Mouse (Mus musculus) kidney, postnatal 36 days (tissue): ENCODE data around the gene Tmx2.
"Not testable (repeated sequence)": the region's sequence is repeated elsewhere in the genome, so short reads cannot be mapped to it uniquely, and the experiment has no call there.

Experiments
- DNase-seq, 2 experiments: peaks; one replicate each; pipeline ENCODE4 v3.0.0; 2021 to 2022; ENCODE audit warnings: mixed read lengths in 2 of 2

Gene Tmx2

GRCm38 (mm10) chr2:84682605-84683183 lies 3.8 kb upstream of the Tmx2 start:
- DNase-seq: no peak

GRCm38 (mm10) chr2:84677968-84678880 lies 716 bp downstream of the Tmx2 start, which contains the start of the genes Gm28635 and Med19:
Gm28635 (minus strand) TSS chr2:84678041.
Med19 (plus strand) TSS chr2:84678402.
- peak; percentile 94 to 99 for DNase-seq

- DNase-seq: peak; percentile 11 to 73
These were observed 1.5 kb downstream of the Tmx2 start for GRCm38 (mm10) chr2:84677270-84677967.

GRCm38 (mm10) chr2:84671535-84671934 lies 7.4 kb downstream of the Tmx2 start:
- DNase-seq: not testable (repeated sequence)

GRCm38 (mm10) chr2:84670569-84670933 lies 8.4 kb downstream of the Tmx2 start, which contains the start of gene Selenoh:
Selenoh (minus strand) TSS chr2:84670770.
- peak; percentile 87 to 89 for DNase-seq

GRCm38 (mm10) chr2:84669828-84670568 lies 8.9 kb downstream of the Tmx2 start:
- DNase-seq: peak in 1 of 2 experiments; percentile 54

- DNase-seq: peak; percentile 41 to 55
These were observed 12.9 kb downstream of the Tmx2 start for GRCm38 (mm10) chr2:84666081-84666480.

- peak; percentile 58 to 84 for DNase-seq
These were observed 16.1 kb downstream of the Tmx2 start for GRCm38 (mm10) chr2:84662866-84663265.

GRCm38 (mm10) chr2:84660253-84660652 lies 18.7 kb downstream of the Tmx2 start:
- DNase-seq: peak; percentile 68 to 79

GRCm38 (mm10) chr2:84658806-84659205 lies 20.1 kb downstream of the Tmx2 start, which contains the start of gene Btbd18:
Btbd18 (plus strand) TSS chr2:84659079.
- DNase-seq: no peak

- DNase-seq: no peak
These were observed 23.1 kb downstream of the Tmx2 start for GRCm38 (mm10) chr2:84655864-84656263.

- DNase-seq: no peak
These were observed 25.6 kb downstream of the Tmx2 start for GRCm38 (mm10) chr2:84653354-84653753.

GRCm38 (mm10) chr2:84650464-84651195 lies 28.3 kb downstream of the Tmx2 start, which contains the start of gene Ctnnd1:
Ctnnd1 (minus strand) TSS chr2:84650765.
- peak; percentile 87 to 94 for DNase-seq

- peak in 1 of 2 experiments; percentile 50 for DNase-seq
These were observed 29.3 kb downstream of the Tmx2 start for GRCm38 (mm10) chr2:84649674-84650073.

- no peak for DNase-seq
These were observed 30.6 kb downstream of the Tmx2 start for GRCm38 (mm10) chr2:84648369-84648768.

GRCm38 (mm10) chr2:84647051-84647568 lies 31.8 kb downstream of the Tmx2 start:
- DNase-seq: no peak

GRCm38 (mm10) chr2:84646138-84646537 lies 32.8 kb downstream of the Tmx2 start:
- DNase-seq: no peak

GRCm38 (mm10) chr2:84640833-84641232 lies 38.1 kb downstream of the Tmx2 start:
- DNase-seq: no peak

GRCm38 (mm10) chr2:84638428-84639220 lies 40.3 kb downstream of the Tmx2 start:
- no peak for DNase-seq

GRCm38 (mm10) chr2:84637452-84638165 lies 41.3 kb downstream of the Tmx2 start:
- DNase-seq: peak in 1 of 2 experiments; percentile 56
